Mouse (Mus musculus) lung, postnatal 0 days (tissue): ENCODE data around the gene Mier3. TPM values are rescaled to one million over a fixed set of nuclear protein-coding genes. Genes with fewer than 3 reads are reported as not detected.

ENCODE experiments used
- ATAC-seq: fragments of 200-750 bp; cut with Nextera tagmentation; 2 replicates; pipeline ENCODE4 v1.8.0; 2017; ENCODE audit warnings: moderate library complexity
- DNase-seq: peaks from one replicate; pipeline ENCODE4 v3.0.0-alpha.2; 2016; ENCODE audit warnings: low spot score
- H3K27ac ChIP-seq: fragments of 300-500 bp; sonication (generic); 2 replicates; pipeline ENCODE4 v1.5.1; 2014; ENCODE audit warnings: antibody characterized with exemption, mild to moderate bottlenecking, low read length, mixed read lengths
- H3K27me3 ChIP-seq: fragments of 300-500 bp; sonication (generic); replicated peaks from 2 replicates; pipeline ENCODE4 v1.6.1; 2014; ENCODE audit warnings: low read length, mixed read lengths; ENCODE audit not compliant: insufficient read depth
- H3K36me3 ChIP-seq: fragments of 300-500 bp; sonication (generic); 2 replicates; pipeline ENCODE4 v1.6.1; 2014; ENCODE audit warnings: low read length, mixed read lengths; ENCODE audit not compliant: insufficient read depth
- H3K4me1 ChIP-seq: fragments of 300-500 bp; sonication (generic); 2 replicates; pipeline ENCODE4 v1.6.1; 2014; ENCODE audit warnings: antibody characterized with exemption, low read depth, low read length, mixed read lengths; ENCODE audit not compliant: insufficient read depth
- H3K4me2 ChIP-seq: fragments of 300-500 bp; sonication (generic); replicated peaks from 2 replicates; pipeline ENCODE4 v1.6.1; 2014; ENCODE audit warnings: low read depth, mild to moderate bottlenecking, low read length, moderate library complexity, mixed read lengths
- H3K4me3 ChIP-seq: fragments of 300-500 bp; sonication (generic); 2 replicates; pipeline ENCODE4 v1.5.1; 2014; ENCODE audit warnings: low read depth, low read length
- H3K9ac ChIP-seq: fragments of 300-500 bp; sonication (generic); replicated peaks from 2 replicates; pipeline ENCODE4 v1.6.1; 2014; ENCODE audit warnings: low read depth, mild to moderate bottlenecking
- H3K9me3 ChIP-seq: fragments of 300-500 bp; sonication (generic); 2 replicates; pipeline ENCODE4 v1.6.1; 2016; ENCODE audit warnings: low read length, mixed read lengths
- CTCF ChIP-seq: IDR thresholded peaks from 2 replicates; pipeline ENCODE4 v1.5.1; 2016; ENCODE audit warnings: antibody characterized with exemption, mild to moderate bottlenecking
- EP300 ChIP-seq: IDR thresholded peaks from 2 replicates; pipeline ENCODE4 v1.6.1; 2016; ENCODE audit warnings: antibody characterized with exemption, mild to moderate bottlenecking, control low read depth
- WGBS: fragments of 180-500 bp; shearing (Covaris S2); extraction: QIAGEN DNeasy Blood & Tissue Kit; methylation state at CpG from one replicate; pipeline ENCODE4 v1.1.7; 2014; 5-methylcytosine and 5-hydroxymethylcytosine counted together
- polyA plus RNA-seq: library from polyadenylated mRNA; unstranded; fragments of >200 nt; fragmentation: Nextera tagmentation; extraction: Ambion mirVana; gene quantifications from 2 replicates; pipeline ENCODE4 v1.2.1, GENCODE M21; 2015

Gene Mier3
- polyA plus RNA-seq, 1 experiment from 2014 or later, result 10.2 TPM

DNA sequence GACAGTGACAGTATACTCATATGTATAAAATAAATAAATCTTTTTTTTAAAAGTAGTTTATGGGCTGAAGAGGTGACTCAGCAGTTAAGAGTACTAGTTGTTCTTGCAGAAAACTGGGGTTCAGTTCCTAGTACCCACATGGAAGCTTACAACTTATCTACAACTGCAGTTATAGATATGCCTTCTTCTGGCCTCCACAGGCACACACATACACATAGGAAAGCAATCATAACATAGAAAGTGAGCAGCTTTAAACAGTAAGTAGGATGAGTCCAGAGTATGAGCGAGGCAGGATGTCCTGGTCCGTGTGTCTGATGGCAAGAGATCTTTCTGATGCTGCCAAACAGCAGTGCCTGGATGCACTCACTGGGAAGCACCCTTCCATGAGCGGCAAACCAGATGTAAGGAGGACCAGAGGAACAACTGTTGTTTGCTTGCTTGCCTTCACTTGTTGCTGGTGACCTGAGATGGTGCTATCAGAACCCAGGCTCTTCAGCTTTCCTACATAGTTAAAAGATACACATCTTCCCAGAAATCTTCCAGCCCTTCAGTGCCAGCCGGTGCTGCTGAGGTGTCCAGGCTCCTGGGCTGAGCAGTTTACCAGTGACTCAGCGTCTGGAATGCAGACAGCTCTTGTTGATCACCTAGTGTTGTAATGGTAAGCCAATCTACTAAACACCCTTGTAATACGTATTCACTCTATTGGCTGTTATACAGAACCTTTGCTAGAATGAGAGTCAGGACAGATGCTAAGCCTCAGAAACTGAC, 63.6 kb downstream of the Mier3 start:
- no peak for ATAC-seq
- TF ChIP-seq EP300 (no peak), CTCF (no peak)
- Histone ChIP-seq H3K36me3 (peaks cover 8% of the 10 kb centered on the region), H3K27me3 (no peaks in the 10 kb centered on the region), H3K9ac (no peak overlapping the region), H3K4me3 (no peak overlapping the region), H3K4me2 (no peak overlapping the region), H3K9me3 (no peaks in the 10 kb centered on the region), H3K27ac (no peak overlapping the region), H3K4me1 (no peaks in the 10 kb centered on the region)
- WGBS, result 73% methylated on average over 6 of the region's 6 CpGs
- DNase-seq, result no peak

DNA sequence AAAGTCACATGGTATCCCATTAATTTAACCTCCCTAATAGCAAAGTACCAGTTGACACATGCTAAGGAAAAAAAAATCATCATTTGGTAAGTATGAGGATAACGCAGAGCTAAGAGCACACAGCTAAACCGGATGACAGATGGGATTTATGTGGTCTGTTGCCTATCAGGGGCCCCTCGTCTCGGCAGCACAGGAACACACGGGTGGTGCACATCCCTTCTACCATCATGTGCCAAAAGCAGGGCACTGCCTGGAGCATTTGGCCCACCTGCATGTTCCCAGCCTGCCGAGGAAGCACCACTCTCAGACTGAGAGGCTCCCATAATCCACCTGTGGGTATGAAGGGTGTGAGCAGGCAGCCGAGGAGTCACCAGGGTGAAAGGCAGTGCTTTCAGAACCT, 64.4 kb downstream of the Mier3 start:
- 68% methylated on average over 7 of the region's 7 CpGs for WGBS
- Histone ChIP-seq H3K9ac (no peak overlapping the region), H3K27me3 (no peaks in the 10 kb centered on the region), H3K4me1 (no peaks in the 10 kb centered on the region), H3K27ac (no peak overlapping the region), H3K4me3 (no peak overlapping the region), H3K36me3 (peaks cover 15% of the 10 kb centered on the region), H3K9me3 (no peaks in the 10 kb centered on the region), H3K4me2 (no peak overlapping the region)
- TF ChIP-seq EP300 (no peak), CTCF (no peak)
- ATAC-seq (no peak), DNase-seq (no peak)

DNA sequence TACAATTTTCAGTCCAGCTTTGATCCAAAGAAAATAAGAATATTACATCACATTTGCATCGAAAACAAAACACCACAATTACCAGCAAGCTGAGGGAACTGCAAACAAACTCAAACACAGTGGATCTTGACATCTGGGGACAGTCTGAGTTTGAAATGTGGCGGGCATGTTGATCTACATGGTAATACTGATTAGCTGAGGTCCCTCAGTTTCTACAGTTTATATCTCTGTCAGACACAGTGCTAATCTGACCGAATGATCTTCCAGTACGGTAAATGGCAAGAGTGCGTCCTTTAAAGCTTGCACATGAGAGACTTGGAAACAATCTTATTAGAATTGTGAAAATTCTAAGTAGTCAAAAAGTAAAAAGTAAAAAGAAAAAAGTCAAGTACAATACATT, 66.1 kb downstream of the Mier3 start:
- no peak for ATAC-seq
- TF ChIP-seq EP300 (no peak), CTCF (no peak)

DNA sequence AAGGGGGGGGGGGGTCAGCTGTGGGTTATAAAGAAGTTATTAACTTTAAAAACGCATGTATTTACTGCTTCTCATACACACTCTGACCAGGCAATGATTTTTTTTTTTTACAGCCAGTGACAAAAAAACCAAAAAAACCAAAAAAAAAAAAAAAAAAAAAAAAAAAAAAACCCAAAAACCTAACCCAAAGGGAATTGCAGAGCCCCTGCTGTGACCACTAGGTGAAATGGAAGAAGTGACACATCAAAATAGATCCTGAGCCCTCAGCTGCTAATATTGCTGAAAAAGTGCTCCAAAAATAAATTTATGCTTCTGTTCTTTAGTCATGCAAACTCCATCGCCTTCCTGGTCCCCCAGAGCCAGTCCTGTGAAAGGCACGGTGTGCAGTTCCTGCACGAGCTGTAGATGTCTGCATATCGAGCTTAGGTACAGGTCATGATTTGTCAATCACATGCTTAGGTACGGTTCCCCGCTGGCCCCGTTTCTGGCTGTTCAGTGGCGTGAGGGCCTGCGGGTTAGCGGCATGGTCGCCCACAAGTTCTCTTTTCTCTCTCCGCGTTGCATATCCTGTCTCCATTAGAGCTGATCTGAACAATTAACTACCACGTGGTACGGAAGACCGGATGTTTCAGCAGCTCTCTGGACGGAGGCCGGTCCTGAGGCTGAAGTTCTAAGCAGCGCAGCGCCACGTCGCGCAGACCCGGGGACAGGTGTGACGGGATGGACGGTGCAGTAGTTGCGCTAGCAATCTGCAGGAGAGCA, 67.7 kb downstream of the Mier3 start:
- TF ChIP-seq CTCF (no peak), EP300 (no peak)
- WGBS, result 92% methylated on average over 28 of the region's 28 CpGs

More for the DNA sequence above, 66.1 kb downstream of the Mier3 start:
- DNase-seq, result no peak
- Histone ChIP-seq H3K27me3 (no peaks in the 10 kb centered on the region), H3K9me3 (no peaks in the 10 kb centered on the region), H3K4me1 (no peaks in the 10 kb centered on the region), H3K36me3 (peaks cover 26% of the 10 kb centered on the region), H3K27ac (no peak overlapping the region), H3K9ac (no peak overlapping the region), H3K4me2 (no peak overlapping the region), H3K4me3 (no peak overlapping the region)
- 87% methylated on average over 5 of the region's 5 CpGs for WGBS

DNA sequence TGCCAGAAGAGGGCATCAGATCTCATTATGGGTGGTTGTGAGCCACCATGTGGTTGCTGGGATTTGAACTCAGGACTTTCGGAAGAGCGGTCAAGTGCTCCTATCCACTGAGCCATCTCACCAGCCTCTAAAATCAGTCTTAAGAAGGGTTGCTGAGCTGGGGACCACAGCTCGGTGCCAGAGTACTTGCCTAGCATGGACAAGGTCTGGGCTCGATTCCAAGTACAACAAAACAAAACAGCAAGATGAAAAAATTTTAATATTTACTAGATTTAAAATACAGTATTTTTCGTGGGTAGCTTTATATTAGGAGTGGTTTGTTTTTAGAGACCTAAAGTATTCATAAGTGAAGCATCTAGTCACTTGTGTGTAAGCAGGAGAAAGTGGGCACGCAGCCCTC, 72.5 kb downstream of the Mier3 start:
- DNase-seq (no peak), ATAC-seq (no peak)
- WGBS, result 71% methylated on average over 6 of the region's 6 CpGs
- Histone ChIP-seq H3K4me3 (no peak overlapping the region), H3K4me2 (no peak overlapping the region), H3K27me3 (no peaks in the 10 kb centered on the region), H3K9me3 (no peaks in the 10 kb centered on the region), H3K9ac (no peak overlapping the region), H3K27ac (no peak overlapping the region), H3K4me1 (no peaks in the 10 kb centered on the region), H3K36me3 (peaks cover 82% of the 10 kb centered on the region)
- no peak for TF ChIP-seq CTCF
- no peak for TF ChIP-seq EP300

More for the DNA sequence above, 67.7 kb downstream of the Mier3 start:
- DNase-seq (no peak), ATAC-seq (no peak)
- H3K4me2 ChIP-seq, result no peak overlapping the region
- H3K27ac ChIP-seq, result no peak overlapping the region
- no peaks in the 10 kb centered on the region for H3K4me1 ChIP-seq
- H3K4me3 ChIP-seq, result no peak overlapping the region
- no peaks in the 10 kb centered on the region for H3K27me3 ChIP-seq
- no peak overlapping the region for H3K9ac ChIP-seq
- H3K36me3 ChIP-seq, result peaks cover 35% of the 10 kb centered on the region
- no peaks in the 10 kb centered on the region for H3K9me3 ChIP-seq

DNA sequence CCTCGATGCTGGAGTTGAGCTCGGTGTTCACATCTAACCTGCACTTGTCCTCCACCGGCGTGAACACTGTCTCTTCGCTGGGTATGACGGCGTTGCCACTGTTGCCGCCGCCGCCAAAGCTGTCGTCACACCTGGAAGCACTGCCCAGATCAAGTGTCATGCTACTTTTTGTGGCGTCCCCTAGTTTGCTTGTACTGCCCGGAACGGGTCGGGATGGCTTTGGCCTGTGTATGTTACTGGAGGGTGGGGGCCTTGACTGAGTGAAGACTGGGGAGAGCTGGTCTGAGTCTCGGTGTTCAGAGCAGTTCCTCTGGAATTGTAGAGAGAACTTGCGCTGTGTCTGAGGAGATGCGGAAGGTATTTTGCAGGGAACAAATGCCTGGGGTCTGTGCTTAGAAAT, 74.6 kb downstream of the Mier3 start:
- Histone ChIP-seq H3K9ac (no peak overlapping the region), H3K4me3 (no peak overlapping the region), H3K9me3 (no peaks in the 10 kb centered on the region), H3K36me3 (peaks cover 83% of the 10 kb centered on the region), H3K27ac (no peak overlapping the region), H3K4me1 (no peaks in the 10 kb centered on the region), H3K4me2 (no peak overlapping the region), H3K27me3 (no peaks in the 10 kb centered on the region)
- 97% methylated on average over 18 of the region's 18 CpGs for WGBS
- DNase-seq (no peak), ATAC-seq (no peak)
- TF ChIP-seq CTCF, result no peak
- no peak for TF ChIP-seq EP300
